Mouse (Mus musculus) limb, embryonic 11.5 days (tissue): ENCODE results near the gene Chil1. TPM values are rescaled to one million over a fixed set of nuclear protein-coding genes. Genes with fewer than 3 reads are reported as not detected.

Experiments used
- ATAC-seq: fragments of 200-750 bp; cut with Nextera tagmentation; 2 replicates; pipeline ENCODE4 v1.8.0; 2017; ENCODE audit warnings: low read depth; ENCODE audit not compliant: insufficient number of reproducible peaks, low FRiP score, low TSS enrichment
- DNase-seq: peaks from one replicate; pipeline ENCODE4 v3.0.0-alpha.2; 2015; ENCODE audit warnings: low spot score
- H3K27ac ChIP-seq: fragments of 300-500 bp; sonication (generic); replicated peaks from 2 replicates; pipeline ENCODE4 v1.5.1; 2014; ENCODE audit warnings: low read depth, mild to moderate bottlenecking, low read length
- H3K27me3 ChIP-seq: fragments of 300-500 bp; sonication (generic); 2 replicates; pipeline ENCODE4 v1.6.1; 2014; ENCODE audit warnings: mild to moderate bottlenecking, low read length, mixed read lengths; ENCODE audit not compliant: control insufficient read depth, insufficient read depth
- H3K36me3 ChIP-seq: fragments of 300-500 bp; sonication (generic); 2 replicates; pipeline ENCODE4 v1.6.1; 2014; ENCODE audit warnings: mild to moderate bottlenecking, low read length, moderate library complexity, mixed read lengths; ENCODE audit not compliant: control insufficient read depth, insufficient read depth
- H3K4me1 ChIP-seq: fragments of 300-500 bp; sonication (generic); 2 replicates; pipeline ENCODE4 v1.6.1; 2014; ENCODE audit warnings: low read length, mixed read lengths; ENCODE audit not compliant: control insufficient read depth, insufficient read depth
- H3K4me2 ChIP-seq: fragments of 300-500 bp; sonication (generic); 2 replicates; pipeline ENCODE4 v1.6.1; 2014; ENCODE audit warnings: low read depth, mild to moderate bottlenecking, moderate library complexity; ENCODE audit not compliant: severe bottlenecking
- H3K4me3 ChIP-seq: fragments of 300-500 bp; sonication (generic); 2 replicates; pipeline ENCODE4 v1.5.1; 2014; ENCODE audit warnings: low read depth, low read length
- H3K9ac ChIP-seq: fragments of 300-500 bp; sonication (generic); 2 replicates; pipeline ENCODE4 v1.6.1; 2014; ENCODE audit warnings: mild to moderate bottlenecking, low read length
- H3K9me3 ChIP-seq: fragments of 300-500 bp; sonication (generic); 2 replicates; pipeline ENCODE4 v1.6.1; 2016; ENCODE audit warnings: low read length; ENCODE audit not compliant: control insufficient read depth
- WGBS: fragments of 180-500 bp; shearing (Covaris S2); extraction: QIAGEN DNeasy Blood & Tissue Kit; methylation state at CpG from one replicate; pipeline ENCODE4 v1.1.7; 2014; 5-methylcytosine and 5-hydroxymethylcytosine counted together
- polyA plus RNA-seq: library from polyadenylated mRNA; unstranded; fragments of >200 nt; fragmentation: Nextera tagmentation; extraction: Ambion mirVana; gene quantifications from 2 replicates; pipeline ENCODE4 v1.2.1, GENCODE M21; 2014

Gene Chil1
- polyA plus RNA-seq, 1 experiment from 2014 or later, result 2.0 TPM

DNA sequence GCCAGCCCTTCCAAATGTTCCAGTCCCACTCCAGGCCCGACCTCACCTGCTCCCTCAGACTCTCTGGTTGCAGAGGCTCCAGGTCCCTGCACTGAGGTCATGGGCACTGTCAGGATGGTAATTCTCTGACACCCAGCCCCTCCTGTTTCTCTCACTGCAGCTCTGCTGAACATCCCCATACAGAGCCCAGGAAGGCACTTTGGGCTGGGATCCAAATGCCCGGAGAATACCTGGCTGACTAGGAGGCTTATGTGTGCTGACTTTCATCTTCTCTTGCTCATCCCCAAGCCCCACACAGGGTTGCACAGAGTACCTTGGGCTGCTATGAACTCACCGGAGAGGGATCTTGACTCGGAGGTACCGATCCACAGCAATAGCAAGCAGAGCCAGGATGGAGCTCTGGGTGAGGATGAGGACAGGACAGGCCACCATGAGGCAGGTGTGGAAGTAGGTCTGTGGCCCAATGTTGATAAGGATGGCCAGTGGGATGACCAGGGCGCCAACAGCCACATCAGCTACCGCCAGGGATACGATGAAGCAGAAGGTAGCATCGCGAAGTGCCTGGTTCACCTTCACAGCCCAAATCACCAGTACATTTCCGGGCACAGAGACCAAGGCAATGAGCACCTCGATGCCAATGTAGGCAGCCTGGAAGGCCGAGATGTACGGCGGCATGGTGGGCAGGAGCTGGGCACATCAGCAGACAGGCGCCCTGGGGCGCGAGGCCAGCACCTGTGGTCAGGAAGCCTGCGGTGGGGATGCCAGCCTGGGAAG lies 51.9 kb downstream of the Chil1 start:
- H3K4me2 ChIP-seq, result no peak overlapping the region; the same call in 1 of the 2 replicates
- peaks cover 8% of the 10 kb centered on the region; the same call in 1 of the 2 replicates for H3K4me1 ChIP-seq
- ATAC-seq, result no peak
- H3K27me3 ChIP-seq, result peaks cover 47% of the 10 kb centered on the region
- no peaks in the 10 kb centered on the region for H3K9me3 ChIP-seq
- no peak for DNase-seq
- no peak overlapping the region for H3K4me3 ChIP-seq
- H3K36me3 ChIP-seq, result no peaks in the 10 kb centered on the region
- WGBS, result 45% methylated on average over 19 of the region's 19 CpGs
- no peak overlapping the region for H3K9ac ChIP-seq
- H3K27ac ChIP-seq, result no peak overlapping the region

DNA sequence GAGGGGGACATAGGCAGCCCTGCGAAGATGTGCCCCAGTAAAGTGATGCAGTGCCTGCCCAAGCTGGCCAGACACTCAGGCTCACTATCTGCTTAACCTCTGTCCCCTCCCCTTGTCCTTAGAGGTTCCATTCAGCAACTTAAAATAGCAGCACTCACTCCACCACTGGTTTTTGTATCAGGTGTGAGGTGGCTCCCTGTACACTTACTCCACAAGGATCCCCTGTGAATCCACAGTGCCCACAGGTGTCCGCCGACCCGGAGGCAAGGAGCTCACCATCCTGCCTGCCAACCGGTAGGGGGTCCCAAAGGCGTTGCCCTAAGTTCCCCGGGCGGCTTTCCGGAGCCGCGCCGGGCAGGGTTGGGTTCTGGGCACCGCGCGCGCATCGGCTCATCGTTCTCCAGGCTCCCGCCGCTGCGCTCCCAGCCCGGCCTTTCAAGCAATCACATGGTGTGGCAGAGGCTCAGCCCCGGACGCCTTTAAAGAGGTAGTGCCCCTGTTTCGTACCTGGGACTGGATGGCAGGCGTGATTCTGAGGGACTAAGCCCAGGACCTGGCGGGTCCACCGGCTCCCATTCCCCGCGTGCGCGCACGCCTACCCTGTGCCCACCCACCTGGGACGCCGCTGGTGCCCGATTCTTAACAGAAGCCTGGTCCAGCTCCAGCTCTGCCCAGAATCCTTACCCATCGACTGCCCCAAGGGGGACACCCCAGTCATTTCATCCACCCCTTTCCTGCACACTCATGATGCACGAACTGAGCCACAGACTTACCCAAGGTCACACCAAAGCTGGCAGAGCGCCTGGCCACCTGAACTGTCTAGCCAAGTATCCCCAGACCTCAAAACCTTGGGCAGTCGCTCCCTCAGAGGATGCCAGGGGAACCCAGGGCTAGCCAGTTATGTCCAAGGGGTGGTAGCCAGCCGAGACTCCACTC lies 52.7 kb downstream of the Chil1 start:
- peaks cover 47% of the 10 kb centered on the region for H3K27me3 ChIP-seq
- ATAC-seq, result peak; percentile 18; the same call in 1 of the 2 replicates
- H3K9me3 ChIP-seq, result no peaks in the 10 kb centered on the region
- H3K27ac ChIP-seq, result no peak overlapping the region
- peak; percentile 47 for DNase-seq
- H3K36me3 ChIP-seq, result no peaks in the 10 kb centered on the region
- peak overlapping the region; percentile 79 for H3K4me2 ChIP-seq
- peaks cover 8% of the 10 kb centered on the region; the same call in 1 of the 2 replicates for H3K4me1 ChIP-seq
- 2% methylated on average over 41 of the region's 41 CpGs for WGBS
- H3K4me3 ChIP-seq, result peak overlapping the region; percentile 36
- peak overlapping the region; percentile 44; the same call in 1 of the 2 replicates for H3K9ac ChIP-seq

GRCm38 (mm10) chr1:134235391-134235921 lies 53.5 kb downstream of the Chil1 start, which contains the start of gene Adora1:
TSS of gene Adora1 (minus strand) at chr1:134235431.
- H3K9ac ChIP-seq, result peak within 1 kb of the TSS; percentile 44; the same call in 1 of the 2 replicates
- no peak within 1 kb of the TSS for H3K27ac ChIP-seq
- peak within 1 kb of the TSS; percentile 36 for H3K4me3 ChIP-seq
- H3K4me2 ChIP-seq, result peak within 1 kb of the TSS; percentile 79
- peaks cover 8% of the 10 kb centered on the region; the same call in 1 of the 2 replicates for H3K4me1 ChIP-seq
- peaks cover 47% of the 10 kb centered on the region for H3K27me3 ChIP-seq
- H3K9me3 ChIP-seq, result no peaks in the 10 kb centered on the region
- WGBS, result under 1% methylated on average over 34 of the region's 37 CpGs
- no peaks in the 10 kb centered on the region for H3K36me3 ChIP-seq
- DNase-seq (peak; percentile 38), ATAC-seq (no peak)

DNA sequence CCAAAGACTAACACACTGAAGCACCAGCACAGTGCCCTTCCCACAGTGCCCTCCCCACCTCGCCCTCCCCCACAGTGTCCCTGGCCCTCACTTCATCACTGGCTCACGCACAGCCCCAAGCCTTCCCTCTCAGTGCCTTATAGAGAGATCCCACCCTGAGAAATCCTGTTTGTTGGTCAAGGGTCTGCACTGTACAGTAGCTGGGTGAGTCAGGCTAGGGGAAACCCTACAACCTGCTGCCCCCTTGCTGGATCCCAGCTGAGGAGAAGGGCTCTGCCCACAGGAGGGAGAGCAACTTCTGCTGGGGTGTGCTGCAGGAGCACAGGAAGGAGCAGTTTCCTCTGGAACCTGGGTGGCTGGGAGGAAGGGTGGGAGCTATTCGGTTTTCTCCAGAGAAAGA lies 54.2 kb downstream of the Chil1 start:
- Histone ChIP-seq H3K9ac (no peak overlapping the region), H3K4me1 (peaks cover 8% of the 10 kb centered on the region; the same call in 1 of the 2 replicates), H3K4me2 (no peak overlapping the region), H3K27ac (no peak overlapping the region), H3K27me3 (peaks cover 47% of the 10 kb centered on the region), H3K9me3 (no peaks in the 10 kb centered on the region), H3K36me3 (no peaks in the 10 kb centered on the region), H3K4me3 (no peak overlapping the region)
- ATAC-seq, result no peak
- 19% methylated on average over 3 of the region's 3 CpGs for WGBS
- no peak for DNase-seq

- peaks cover 46% of the 10 kb centered on the region for H3K27me3 ChIP-seq
- H3K27ac ChIP-seq, result no peak overlapping the region
- peaks cover 8% of the 10 kb centered on the region; the same call in 1 of the 2 replicates for H3K4me1 ChIP-seq
- H3K4me3 ChIP-seq, result no peak overlapping the region
- H3K36me3 ChIP-seq, result no peaks in the 10 kb centered on the region
- no peak for DNase-seq
- ATAC-seq, result no peak
- H3K4me2 ChIP-seq, result no peak overlapping the region
- H3K9ac ChIP-seq, result no peak overlapping the region
- no peaks in the 10 kb centered on the region for H3K9me3 ChIP-seq
- WGBS, result 86% methylated on average over 3 of the region's 3 CpGs
These were observed 55.5 kb downstream of the Chil1 start for GRCm38 (mm10) chr1:134237438-134237837.

Other genes starting within 250 kb of the Chil1 start
- gene Fmod, start 144.9 kb upstream of the Chil1 start, polyA plus RNA-seq, result 2.9 and 4.5 TPM in 2 replicates
- gene Btg2, start 103.1 kb upstream of the Chil1 start, polyA plus RNA-seq, result 21.3 and 22.1 TPM in 2 replicates
- gene Chit1, start 70.9 kb upstream of the Chil1 start, polyA plus RNA-seq, result not detected in 2 replicates
- 3.4 and 4.8 TPM in 2 replicates for gene Mybph, start 11.3 kb downstream of the Chil1 start, polyA plus RNA-seq
- 0.87 and 0.88 TPM in 2 replicates for gene Adora1, start 53.3 kb downstream of the Chil1 start, polyA plus RNA-seq
- 30.5 and 31.5 TPM in 2 replicates for gene Myog, start 107.8 kb downstream of the Chil1 start, polyA plus RNA-seq
- gene Ppfia4, start 150.8 kb downstream of the Chil1 start, polyA plus RNA-seq, result 2.3 and 3.4 TPM in 2 replicates
- 117 and 119 TPM in 2 replicates for gene Tmem183a, start 179.8 kb downstream of the Chil1 start, polyA plus RNA-seq
- gene 4933406M09Rik, start 203.8 kb downstream of the Chil1 start, polyA plus RNA-seq, result not detected in 2 replicates
- 33.5 and 36.1 TPM in 2 replicates for gene Cyb5r1, start 223.4 kb downstream of the Chil1 start, polyA plus RNA-seq
- gene Adipor1, start 233.2 kb downstream of the Chil1 start, polyA plus RNA-seq, result 91.9 and 93.2 TPM in 2 replicates